Mouse (Mus musculus): Measurements from ENCODE around the gene Fuz. TPM values are rescaled to one million over a fixed set of nuclear protein-coding genes. Genes with fewer than 3 reads are reported as not detected.

Fuz gene
- 52.8 and 54.4 TPM in 2 replicates for polyA plus RNA-seq (2012; rRNA removed)

DNA sequence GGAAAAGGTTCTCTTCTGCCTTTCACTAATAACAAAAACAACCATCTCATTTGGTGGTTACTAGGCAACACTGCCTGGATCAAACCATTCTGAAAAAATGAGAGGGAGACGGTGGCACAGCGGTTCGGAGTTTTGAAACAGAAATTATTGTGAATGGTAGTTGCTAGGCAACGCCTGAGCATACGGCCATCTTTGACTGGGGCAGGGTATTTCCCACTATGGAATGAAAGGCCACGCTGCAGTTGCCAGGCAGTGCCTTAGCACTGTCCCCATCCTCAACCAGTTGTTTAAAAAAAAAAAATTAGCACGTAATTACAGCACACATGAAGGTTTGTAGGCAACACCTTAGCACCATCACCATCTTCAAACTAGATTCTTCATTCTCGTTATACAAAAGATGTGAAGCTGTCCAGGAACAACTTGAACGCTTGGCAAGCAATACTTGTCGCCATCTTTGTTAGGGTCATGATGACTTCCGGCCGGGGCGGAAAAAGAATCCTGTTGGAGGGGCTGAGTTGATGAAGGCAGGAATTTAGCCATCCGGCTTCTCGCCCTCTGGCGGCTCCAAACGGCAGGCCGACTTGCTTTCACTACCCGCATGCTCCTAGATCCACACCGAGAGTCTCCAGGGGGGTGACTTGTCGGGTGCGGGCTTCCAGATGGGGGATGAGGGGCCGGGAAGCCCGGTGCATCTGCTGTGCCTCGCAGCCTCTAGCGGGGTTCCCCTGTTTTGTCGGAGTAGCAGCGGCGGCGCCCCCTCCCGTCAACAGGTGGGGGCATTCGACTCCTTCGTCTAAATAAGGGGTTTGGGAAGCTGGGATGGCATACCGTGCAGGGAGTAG, at the start of gene Fuz:
TSS of gene Fuz (plus strand) at position 487 of the 842 bp plus-strand sequence.
- peaks cover 10% of the 10 kb centered on the region for H3K4me1 ChIP-seq (ENCODE audit: control insufficient read depth, insufficient read depth, insufficient read length)
- peak; percentile 82 to 92 for DNase-seq (ENCODE audit: low read depth in 1 of 2, low spot score in 2 of 2)
- WGBS = under 1% methylated on average over 34 of the region's 34 CpGs
- no peak for TF ChIP-seq POLR2A (IDR thresholded peaks at IDR 0.05; ENCODE audit: low read depth, low read length)
- TF ChIP-seq CTCF (IDR thresholded peaks at IDR 0.05; ENCODE audit: extremely low read depth, insufficient read depth, insufficient read length, insufficient replicate concordance) = peak; percentile 29; the same call in 1 of the 2 replicates
- peak within 1 kb of the TSS; percentile 83 for H3K27ac ChIP-seq (ENCODE audit: insufficient read depth, low read length)
- peak within 1 kb of the TSS; percentile 92 for H3K4me3 ChIP-seq (ENCODE audit: extremely low read depth, insufficient read depth, insufficient read length)
- peaks cover 2% of the 10 kb centered on the region for H3K36me3 ChIP-seq (ENCODE audit: control insufficient read depth, insufficient read depth, low read length)
- H3K27me3 ChIP-seq (ENCODE audit: control insufficient read depth, insufficient read depth, low read length) = no peaks in the 10 kb centered on the region

GRCm38 (mm10) chr7:44846804-44847203, 49.1 kb upstream of the Fuz start:
- TF ChIP-seq POLR2A (IDR thresholded peaks at IDR 0.05; ENCODE audit: low read depth, low read length) = no peak
- TF ChIP-seq CTCF (IDR thresholded peaks at IDR 0.05; ENCODE audit: extremely low read depth, insufficient read depth, insufficient read length, insufficient replicate concordance) = no peak
- H3K4me1 ChIP-seq (ENCODE audit: control insufficient read depth, insufficient read depth, insufficient read length) = peaks cover 6% of the 10 kb centered on the region; the same call in 1 of the 2 replicates

DNA sequence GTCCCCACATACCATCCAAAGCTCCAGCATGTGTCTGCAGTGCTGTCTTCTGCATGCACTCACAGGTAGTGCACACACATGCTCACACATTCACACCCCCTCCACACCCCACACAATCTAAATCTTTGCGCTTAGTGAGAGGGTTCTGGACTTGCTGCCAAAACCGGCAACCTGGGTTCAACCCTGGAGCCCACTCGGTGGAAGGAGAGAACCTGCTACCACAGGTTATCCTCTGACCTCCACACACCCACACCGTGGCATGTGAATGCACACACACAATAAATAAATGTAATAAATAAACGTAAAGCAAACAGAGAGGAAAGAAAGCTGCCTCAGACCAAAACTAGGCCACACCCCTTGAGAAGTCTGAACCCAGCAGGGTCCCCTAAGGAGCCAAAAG, 48.1 kb upstream of the Fuz start:
- Histone ChIP-seq H3K27ac (ENCODE audit: insufficient read depth, low read length) (no peak overlapping the region), H3K4me3 (ENCODE audit: extremely low read depth, insufficient read depth, insufficient read length) (peak overlapping the region; percentile 89; the same call in 1 of the 2 replicates), H3K27me3 (ENCODE audit: control insufficient read depth, insufficient read depth, low read length) (no peaks in the 10 kb centered on the region), H3K36me3 (ENCODE audit: control insufficient read depth, insufficient read depth, low read length) (peaks cover 35% of the 10 kb centered on the region), H3K4me1 (ENCODE audit: control insufficient read depth, insufficient read depth, insufficient read length) (peaks cover 6% of the 10 kb centered on the region; the same call in 1 of the 2 replicates)
- TF ChIP-seq POLR2A (IDR thresholded peaks at IDR 0.05; ENCODE audit: low read depth, low read length) (no peak), CTCF (IDR thresholded peaks at IDR 0.05; ENCODE audit: extremely low read depth, insufficient read depth, insufficient read length, insufficient replicate concordance) (no peak)
- WGBS = 74% methylated on average over 5 of the region's 5 CpGs
- no peak for DNase-seq (ENCODE audit: low read depth in 1 of 2, low spot score in 2 of 2)

More at GRCm38 (mm10) chr7:44846804-44847203, 49.1 kb upstream of the Fuz start:
- H3K36me3 ChIP-seq (ENCODE audit: control insufficient read depth, insufficient read depth, low read length) = peaks cover 41% of the 10 kb centered on the region
- H3K27ac ChIP-seq (ENCODE audit: insufficient read depth, low read length) = no peak overlapping the region
- H3K4me3 ChIP-seq (ENCODE audit: extremely low read depth, insufficient read depth, insufficient read length) = no peak overlapping the region
- WGBS = 96% methylated on average over 7 of the region's 7 CpGs
- no peaks in the 10 kb centered on the region for H3K27me3 ChIP-seq (ENCODE audit: control insufficient read depth, insufficient read depth, low read length)
- no peak for DNase-seq (ENCODE audit: low read depth in 1 of 2, low spot score in 2 of 2)

GRCm38 (mm10) chr7:44848561-44849415, 47.1 kb upstream of the Fuz start, which contains the start of the genes Akt1s1 and Tbc1d17:
Gene Akt1s1, plus strand, starts transcription at chr7:44848991.
Gene Tbc1d17, minus strand, starts transcription at chr7:44849079.
- DNase-seq (ENCODE audit: low read depth in 1 of 2, low spot score in 2 of 2) = peak; percentile 97 to 100
- WGBS = under 1% methylated on average over 54 of the region's 54 CpGs

DNA sequence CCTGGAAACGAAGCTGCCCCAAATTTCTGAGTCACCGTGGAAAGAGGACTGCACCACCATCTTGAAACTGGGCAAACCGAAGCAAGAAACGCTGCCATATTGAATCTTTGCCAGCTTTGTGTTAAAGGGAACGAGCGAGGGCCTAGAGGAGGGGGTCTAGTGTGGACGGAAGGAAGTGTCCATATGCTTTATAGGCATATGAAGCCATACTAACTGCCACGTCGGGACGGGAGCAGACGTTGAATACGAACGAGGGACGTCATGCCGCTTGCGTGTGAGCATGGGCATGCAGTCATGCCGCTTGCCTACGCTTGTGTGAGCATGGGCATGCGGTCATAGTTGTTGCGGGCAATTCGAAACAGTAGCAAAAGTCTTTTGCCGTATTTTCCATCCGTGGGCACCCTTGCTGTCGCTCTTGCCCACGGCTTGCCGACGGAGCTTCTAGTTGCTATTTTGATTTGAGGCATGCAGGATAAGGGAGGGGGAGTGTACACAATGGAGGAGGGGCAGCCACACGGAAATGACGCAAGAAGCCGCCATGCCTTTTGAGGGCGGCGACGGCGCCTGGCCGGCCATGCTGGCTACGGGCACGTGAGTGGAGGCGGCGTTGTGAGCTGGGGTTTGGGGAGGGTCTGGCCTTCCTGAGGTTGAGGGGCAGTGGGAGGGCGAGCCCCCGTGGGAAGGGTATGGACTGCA, 46.3 kb upstream of the Fuz start:
- Histone ChIP-seq H3K27me3 (ENCODE audit: control insufficient read depth, insufficient read depth, low read length) (no peaks in the 10 kb centered on the region), H3K27ac (ENCODE audit: insufficient read depth, low read length) (peak overlapping the region; percentile 96), H3K4me3 (ENCODE audit: extremely low read depth, insufficient read depth, insufficient read length) (peak overlapping the region; percentile 89), H3K4me1 (ENCODE audit: control insufficient read depth, insufficient read depth, insufficient read length) (peaks cover 12% of the 10 kb centered on the region; the same call in 1 of the 2 replicates), H3K36me3 (ENCODE audit: control insufficient read depth, insufficient read depth, low read length) (peaks cover 18% of the 10 kb centered on the region)
- peak; percentile 88 to 91 for DNase-seq (ENCODE audit: low read depth in 1 of 2, low spot score in 2 of 2)
- TF ChIP-seq CTCF (IDR thresholded peaks at IDR 0.05; ENCODE audit: extremely low read depth, insufficient read depth, insufficient read length, insufficient replicate concordance) (no peak), POLR2A (IDR thresholded peaks at IDR 0.05; ENCODE audit: low read depth, low read length) (peak; percentile 1; the same call in 1 of the 2 replicates)
- under 1% methylated on average over 41 of the region's 41 CpGs for WGBS

More at GRCm38 (mm10) chr7:44848561-44849415, 47.1 kb upstream of the Fuz start, which contains the start of the genes Akt1s1 and Tbc1d17:
- peaks cover 10% of the 10 kb centered on the region; the same call in 1 of the 2 replicates for H3K4me1 ChIP-seq (ENCODE audit: control insufficient read depth, insufficient read depth, insufficient read length)
- no peak for TF ChIP-seq CTCF (IDR thresholded peaks at IDR 0.05; ENCODE audit: extremely low read depth, insufficient read depth, insufficient read length, insufficient replicate concordance)
- TF ChIP-seq POLR2A (IDR thresholded peaks at IDR 0.05; ENCODE audit: low read depth, low read length) = peak; percentile 63; the same call in 1 of the 2 replicates
- no peaks in the 10 kb centered on the region for H3K27me3 ChIP-seq (ENCODE audit: control insufficient read depth, insufficient read depth, low read length)
- peak within 1 kb of the TSS; percentile 96 for H3K27ac ChIP-seq (ENCODE audit: insufficient read depth, low read length)
- peak within 1 kb of the TSS; percentile 89 for H3K4me3 ChIP-seq (ENCODE audit: extremely low read depth, insufficient read depth, insufficient read length)
- H3K36me3 ChIP-seq (ENCODE audit: control insufficient read depth, insufficient read depth, low read length) = peaks cover 25% of the 10 kb centered on the region

- Histone ChIP-seq H3K27ac (ENCODE audit: insufficient read depth, low read length) (peak overlapping the region; percentile 96), H3K4me1 (ENCODE audit: control insufficient read depth, insufficient read depth, insufficient read length) (peaks cover 17% of the 10 kb centered on the region; the same call in 1 of the 2 replicates), H3K4me3 (ENCODE audit: extremely low read depth, insufficient read depth, insufficient read length) (peak overlapping the region; percentile 89), H3K36me3 (ENCODE audit: control insufficient read depth, insufficient read depth, low read length) (peaks cover 14% of the 10 kb centered on the region), H3K27me3 (ENCODE audit: control insufficient read depth, insufficient read depth, low read length) (no peaks in the 10 kb centered on the region)
- TF ChIP-seq POLR2A (IDR thresholded peaks at IDR 0.05; ENCODE audit: low read depth, low read length) (no peak), CTCF (IDR thresholded peaks at IDR 0.05; ENCODE audit: extremely low read depth, insufficient read depth, insufficient read length, insufficient replicate concordance) (no peak)
- WGBS = 0% methylated on average over 32 of the region's 33 CpGs
- peak in 1 of 2 experiments; percentile 69 for DNase-seq (ENCODE audit: low read depth in 1 of 2, low spot score in 2 of 2)
Observed at GRCm38 (mm10) chr7:44850146-44850545, 45.7 kb upstream of the Fuz start.
